Mouse (Mus musculus) heart, embryonic 16.5 days (tissue): ENCODE measurements around the gene Sac3d1. TPM values are rescaled to one million over a fixed set of nuclear protein-coding genes. Genes with fewer than 3 reads are reported as not detected.

ENCODE experiments used
- ATAC-seq: fragments of 200-750 bp; cut with Nextera tagmentation; replicated peaks from 2 replicates; pipeline ENCODE4 v1.8.0; 2017; ENCODE audit warnings: moderate number of reproducible peaks; ENCODE audit not compliant: insufficient read depth, low FRiP score; ENCODE audit errors: extremely low read depth
- H3K27ac ChIP-seq: fragments of 300-500 bp; sonication (generic); 2 replicates; pipeline ENCODE4 v1.5.1; 2014; ENCODE audit warnings: mild to moderate bottlenecking, low read length, control low read depth, moderate library complexity
- H3K27me3 ChIP-seq: fragments of 300-500 bp; sonication (generic); 2 replicates; pipeline ENCODE4 v1.6.1; 2014; ENCODE audit warnings: low read length, mixed read lengths; ENCODE audit not compliant: control insufficient read depth, insufficient read depth
- H3K36me3 ChIP-seq: fragments of 300-500 bp; sonication (generic); 2 replicates; pipeline ENCODE4 v1.6.1; 2014; ENCODE audit not compliant: control insufficient read depth, insufficient read depth
- H3K4me1 ChIP-seq: fragments of 300-500 bp; sonication (generic); 2 replicates; pipeline ENCODE4 v1.6.1; 2014; ENCODE audit warnings: low read length, mixed read lengths; ENCODE audit not compliant: control insufficient read depth, insufficient read depth
- H3K4me2 ChIP-seq: fragments of 300-500 bp; sonication (generic); 2 replicates; pipeline ENCODE4 v1.6.1; 2014; ENCODE audit warnings: low read depth, mild to moderate bottlenecking, control low read depth, low read length
- H3K4me3 ChIP-seq: fragments of 300-500 bp; sonication (generic); 2 replicates; pipeline ENCODE4 v1.5.1; 2014; ENCODE audit warnings: mild to moderate bottlenecking, control low read depth, low read length
- H3K9ac ChIP-seq: fragments of 300-500 bp; sonication (generic); 2 replicates; pipeline ENCODE4 v1.6.1; 2014; ENCODE audit warnings: low read length, control low read depth
- H3K9me3 ChIP-seq: fragments of 300-500 bp; sonication (generic); replicated peaks from 2 replicates; pipeline ENCODE4 v1.6.1; 2016; ENCODE audit warnings: low read length; ENCODE audit not compliant: control insufficient read depth
- WGBS: fragments of 180-500 bp; shearing (Covaris S2); extraction: QIAGEN DNeasy Blood & Tissue Kit; methylation state at CpG from one replicate; pipeline ENCODE4 v1.1.7; 2014; 5-methylcytosine and 5-hydroxymethylcytosine counted together
- polyA plus RNA-seq: library from polyadenylated mRNA; unstranded; fragments of >200 nt; fragmentation: Nextera tagmentation; extraction: Ambion mirVana; gene quantifications from 2 replicates; pipeline ENCODE4 v1.2.1, GENCODE M21; 2015

Sac3d1 gene
- polyA plus RNA-seq, 1 experiment from 2014 or later, result 33.9 TPM

- Histone ChIP-seq H3K27ac (peak overlapping the region; percentile 94), H3K4me2 (peak overlapping the region; percentile 73), H3K9me3 (0 out of 2 replicates have a peak, but pooled peaks cover 4% of the 10 kb centered on the region), H3K9ac (peak overlapping the region; percentile 81), H3K27me3 (no peaks in the 10 kb centered on the region), H3K36me3 (no peaks in the 10 kb centered on the region), H3K4me3 (peak overlapping the region; percentile 72), H3K4me1 (no peaks in the 10 kb centered on the region)
- ATAC-seq, result no peak
- 71% methylated on average over 10 of the region's 10 CpGs for WGBS
Measured at GRCm38 (mm10) chr19:6126789-6127580, 8.5 kb upstream of the Sac3d1 start.

GRCm38 (mm10) chr19:6126289-6126688 is 7.8 kb upstream of the Sac3d1 start:
- Histone ChIP-seq H3K36me3 (no peaks in the 10 kb centered on the region), H3K4me3 (no peak overlapping the region), H3K27ac (no peak overlapping the region), H3K4me1 (no peaks in the 10 kb centered on the region), H3K9ac (no peak overlapping the region), H3K27me3 (no peaks in the 10 kb centered on the region), H3K4me2 (no peak overlapping the region), H3K9me3 (0 out of 2 replicates have a peak, but pooled peaks cover 4% of the 10 kb centered on the region)
- WGBS, result 21% methylated on average over 4 of the region's 4 CpGs
- ATAC-seq, result no peak

GRCm38 (mm10) chr19:6124898-6125297 is 6.4 kb upstream of the Sac3d1 start:
- Histone ChIP-seq H3K9me3 (0 out of 2 replicates have a peak, but pooled peaks cover 4% of the 10 kb centered on the region), H3K4me2 (no peak overlapping the region), H3K4me1 (no peaks in the 10 kb centered on the region), H3K9ac (no peak overlapping the region), H3K27ac (no peak overlapping the region), H3K27me3 (no peaks in the 10 kb centered on the region), H3K36me3 (no peaks in the 10 kb centered on the region), H3K4me3 (no peak overlapping the region)
- WGBS, result 68% methylated on average over 2 of the region's 2 CpGs
- ATAC-seq, result no peak

GRCm38 (mm10) chr19:6123330-6123729 is 4.9 kb upstream of the Sac3d1 start:
- Histone ChIP-seq H3K27me3 (no peaks in the 10 kb centered on the region), H3K4me1 (peaks cover 5% of the 10 kb centered on the region; the same call in 1 of the 2 replicates), H3K27ac (no peak overlapping the region), H3K36me3 (no peaks in the 10 kb centered on the region), H3K4me2 (no peak overlapping the region), H3K9ac (0 out of 2 replicates have a peak overlapping the region, but pooled peaks have one; percentile 6), H3K9me3 (0 out of 2 replicates have a peak, but pooled peaks cover 4% of the 10 kb centered on the region), H3K4me3 (no peak overlapping the region)
- ATAC-seq, result no peak
- 79% methylated on average over 8 of the region's 8 CpGs for WGBS

- WGBS, result 32% methylated on average over 19 of the region's 19 CpGs
- H3K9ac ChIP-seq, result no peak overlapping the region
Measured at GRCm38 (mm10) chr19:6121761-6122160, 3.3 kb upstream of the Sac3d1 start.

GRCm38 (mm10) chr19:6118677-6119185 is 281 bp upstream of the Sac3d1 start:
- peak; percentile 9; the same call in 1 of the 2 replicates for ATAC-seq
- H3K4me2 ChIP-seq, result peak overlapping the region; percentile 92
- 2% methylated on average over 8 of the region's 8 CpGs for WGBS
- peak overlapping the region; percentile 87 for H3K9ac ChIP-seq
- peaks cover 22% of the 10 kb centered on the region for H3K4me1 ChIP-seq
- H3K27ac ChIP-seq, result peak overlapping the region; percentile 97
- no peaks in the 10 kb centered on the region for H3K27me3 ChIP-seq
- H3K9me3 ChIP-seq, result no peaks in the 10 kb centered on the region
- peak overlapping the region; percentile 86 for H3K4me3 ChIP-seq
- peaks cover 17% of the 10 kb centered on the region for H3K36me3 ChIP-seq

More at GRCm38 (mm10) chr19:6121761-6122160, 3.3 kb upstream of the Sac3d1 start:
- H3K4me3 ChIP-seq, result no peak overlapping the region
- no peak overlapping the region for H3K4me2 ChIP-seq
- ATAC-seq, result no peak
- no peaks in the 10 kb centered on the region for H3K36me3 ChIP-seq
- 0 out of 2 replicates have a peak, but pooled peaks cover 4% of the 10 kb centered on the region for H3K9me3 ChIP-seq
- H3K4me1 ChIP-seq, result peaks cover 13% of the 10 kb centered on the region
- H3K27ac ChIP-seq, result no peak overlapping the region
- H3K27me3 ChIP-seq, result no peaks in the 10 kb centered on the region

- Histone ChIP-seq H3K36me3 (peaks cover 17% of the 10 kb centered on the region), H3K4me3 (peak overlapping the region; percentile 86), H3K9ac (peak overlapping the region; percentile 87), H3K27me3 (no peaks in the 10 kb centered on the region), H3K27ac (peak overlapping the region; percentile 97), H3K4me1 (peaks cover 22% of the 10 kb centered on the region), H3K9me3 (no peaks in the 10 kb centered on the region), H3K4me2 (peak overlapping the region; percentile 92)
- 4% methylated on average over 32 of the region's 32 CpGs for WGBS
- no peak for ATAC-seq
Measured at GRCm38 (mm10) chr19:6117346-6117985, 984 bp downstream of the Sac3d1 start.

- no peak overlapping the region for H3K4me3 ChIP-seq
- H3K4me1 ChIP-seq, result peaks cover 22% of the 10 kb centered on the region
Measured at GRCm38 (mm10) chr19:6116113-6116850, 2.2 kb downstream of the Sac3d1 start.

More at GRCm38 (mm10) chr19:6116113-6116850, 2.2 kb downstream of the Sac3d1 start:
- Histone ChIP-seq H3K27ac (peak overlapping the region; percentile 45; the same call in 1 of the 2 replicates), H3K9me3 (no peaks in the 10 kb centered on the region), H3K9ac (peak overlapping the region; percentile 59), H3K36me3 (peaks cover 17% of the 10 kb centered on the region), H3K27me3 (no peaks in the 10 kb centered on the region), H3K4me2 (peak overlapping the region; percentile 92)
- no peak for ATAC-seq
- WGBS, result 82% methylated on average over 15 of the region's 15 CpGs
